Mouse (Mus musculus) embryonic fibroblast, embryonic 13.5 days (primary cell): ENCODE measurements around the gene Hspa8.

Experiments
- CTCF ChIP-seq: IDR thresholded peaks from 2 replicates; pipeline ENCODE4 v1.5.1; 2011; ENCODE audit warnings: mild to moderate bottlenecking, control low read depth, low read length, moderate library complexity, borderline replicate concordance; ENCODE audit not compliant: insufficient read depth
- POLR2A ChIP-seq: IDR thresholded peaks from 2 replicates; pipeline ENCODE4 v1.6.1; 2011; ENCODE audit warnings: low read depth, mild to moderate bottlenecking, control low read depth, low read length, moderate library complexity

- TF ChIP-seq POLR2A (no peak), CTCF (no peak)
Measured at GRCm38 (mm10) chr9:40851515-40851914, 50.7 kb downstream of the Hspa8 start.
